Mouse (Mus musculus) retina, embryonic 14.5 days (tissue): Measurements from ENCODE around the gene Gm8922.
"Not testable (repeated sequence)": the region's sequence is repeated elsewhere in the genome, so short reads cannot be mapped to it uniquely, and the experiment has no call there.

Experiments
- DNase-seq: peaks from one replicate; pipeline ENCODE4 v3.0.0-alpha.2; 2015; ENCODE audit warnings: low spot score

Gm8922 gene

DNA sequence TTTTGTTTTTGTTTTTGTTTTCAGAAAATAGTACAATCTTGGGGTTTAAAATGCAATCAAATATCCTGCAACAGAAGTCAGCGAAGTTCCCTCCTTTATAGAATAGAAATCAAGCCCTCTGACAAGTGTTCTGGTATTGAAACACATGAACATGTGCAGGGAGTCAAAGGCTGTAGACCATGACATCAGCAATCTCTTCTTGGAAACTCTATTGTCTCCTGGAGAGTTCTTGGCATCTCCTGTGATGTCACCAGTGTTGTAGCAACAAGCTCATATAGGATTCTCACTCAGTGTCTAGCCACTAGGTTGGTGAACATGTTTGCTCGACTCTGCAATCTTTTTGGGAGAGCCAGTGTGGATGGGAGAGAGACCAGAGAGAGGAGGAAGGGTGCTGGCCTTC is at the start of gene Gm8922:
Gene Gm8922, plus strand, starts transcription at position 301 of the 400 bp plus-strand sequence.
- not testable (repeated sequence) for DNase-seq
